Mouse (Mus musculus) CD4-positive, CD25-positive, alpha-beta regulatory T cell, adult 2 months (primary cell): ENCODE results near the gene Crp.

ENCODE experiments used
- DNase-seq: peaks from one replicate; pipeline ENCODE4 v3.0.0-alpha.2; 2012; ENCODE audit warnings: low read depth, low spot score

The Crp gene

GRCm38 (mm10) chr1:172711396-172711795 lies 13.5 kb downstream of the Crp start:
- no peak for DNase-seq

DNA sequence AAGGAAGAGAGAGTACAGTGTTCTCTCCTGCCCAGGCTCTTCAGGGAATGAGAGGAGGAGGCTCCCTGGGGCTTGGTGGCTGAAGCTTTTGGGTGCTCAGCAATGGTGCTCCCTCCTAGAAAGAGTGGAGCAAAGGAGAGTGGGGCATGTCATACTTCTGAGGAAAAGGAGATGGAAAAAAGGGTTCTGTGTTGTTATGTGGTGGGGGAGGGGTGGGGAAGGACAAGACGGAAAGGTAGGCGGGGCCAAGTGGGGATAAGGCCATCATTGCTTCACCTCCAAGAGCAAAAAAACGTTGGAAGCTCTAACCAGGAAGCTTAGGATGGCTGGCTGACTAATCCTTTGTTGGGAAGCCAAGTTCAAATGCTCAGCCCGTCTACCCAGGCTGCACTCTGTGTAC lies 14.1 kb downstream of the Crp start:
- no peak for DNase-seq

DNA sequence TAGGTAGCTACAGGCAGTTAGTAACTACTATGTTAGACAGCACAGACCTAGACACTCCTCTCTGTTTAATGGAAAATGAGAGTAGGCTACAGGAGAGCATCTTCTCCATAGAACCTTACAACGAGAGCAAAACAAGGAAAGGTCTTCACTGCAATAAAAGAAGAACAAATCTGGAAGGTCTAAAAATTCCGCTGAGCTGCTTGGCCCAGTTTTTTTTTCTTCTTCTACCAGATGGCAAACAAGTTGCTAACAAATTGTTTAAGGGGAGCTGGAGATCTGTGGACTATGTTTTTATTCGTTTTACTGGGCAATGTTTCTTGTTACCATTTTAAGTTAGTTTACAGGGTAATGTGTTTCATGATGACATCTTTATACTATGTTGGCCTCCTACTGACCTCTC lies 53.4 kb downstream of the Crp start:
- no peak for DNase-seq

DNA sequence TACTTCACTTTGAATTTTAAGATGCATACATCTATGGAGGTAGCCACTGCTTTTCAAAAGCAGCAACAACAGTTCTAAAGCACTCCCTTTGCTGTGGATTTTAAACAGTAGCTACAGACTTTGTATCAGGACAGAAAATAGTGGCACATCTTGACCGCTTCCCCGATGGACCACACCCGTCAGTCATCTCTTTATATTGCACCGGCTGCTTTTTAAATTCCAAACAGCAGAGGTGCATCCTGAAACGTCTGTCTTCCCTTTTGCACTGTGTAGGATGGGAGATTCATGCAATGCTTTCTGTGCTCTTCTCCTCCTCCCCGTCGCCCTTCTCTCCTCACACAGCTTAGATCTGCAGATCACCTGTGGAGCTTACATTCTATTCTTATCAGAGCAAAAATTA lies 57.3 kb downstream of the Crp start:
- DNase-seq, result no peak

DNA sequence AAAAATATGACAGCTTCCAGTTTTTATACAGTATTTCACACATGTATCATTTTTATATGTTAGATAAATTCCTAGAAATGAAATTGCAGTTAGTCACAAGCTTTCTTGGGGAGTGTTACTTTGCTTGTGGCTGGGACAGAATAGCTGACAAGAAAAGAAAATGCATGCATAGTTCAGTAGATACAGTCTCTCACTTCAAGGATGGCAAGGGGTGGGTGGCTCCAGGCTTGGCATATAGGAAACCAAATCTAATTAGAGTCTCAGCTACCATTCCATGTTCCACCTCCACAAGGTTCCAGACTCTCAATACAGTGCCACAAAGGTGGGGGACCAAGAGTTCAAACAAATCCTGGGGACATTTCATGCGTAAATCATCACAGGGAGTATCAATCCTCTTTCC lies 61.7 kb downstream of the Crp start:
- DNase-seq, result no peak

DNA sequence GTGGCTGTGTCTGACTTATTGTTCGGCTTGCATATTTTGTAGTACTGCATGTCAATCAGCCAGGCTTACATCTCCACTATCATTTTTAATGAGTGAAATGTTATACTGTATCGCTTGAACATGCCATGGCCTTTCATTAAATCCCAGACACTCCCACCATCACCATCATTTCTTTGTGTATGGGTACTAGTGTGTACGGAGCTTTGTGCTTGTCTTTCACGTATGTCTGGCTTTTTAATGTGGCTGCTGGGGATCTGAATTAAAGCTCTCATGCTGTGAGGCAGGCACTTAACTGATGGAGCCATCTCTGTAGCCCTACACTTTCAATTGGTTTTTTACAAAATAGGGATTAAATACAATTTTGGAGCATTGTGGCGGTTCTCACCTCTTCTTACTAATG lies 81.3 kb downstream of the Crp start:
- DNase-seq, result no peak

DNA sequence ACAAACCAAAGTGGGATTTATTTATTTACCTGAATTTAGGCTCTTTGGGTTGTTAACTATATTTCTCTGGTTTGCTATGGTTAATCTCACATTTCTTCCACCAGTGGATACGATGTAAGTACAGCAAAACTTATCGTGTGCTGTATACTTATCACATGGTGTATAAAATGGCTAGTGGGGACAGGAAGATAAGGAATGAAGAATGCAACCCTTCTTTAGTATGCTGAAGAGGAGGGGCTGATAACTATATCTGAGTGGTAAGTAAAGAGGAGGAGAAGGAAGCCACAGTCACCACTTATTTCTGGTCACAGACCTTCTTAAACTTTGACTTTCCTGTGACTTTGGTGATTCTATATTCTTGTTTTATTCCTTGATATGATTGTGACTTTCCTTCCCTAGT lies 87.5 kb downstream of the Crp start:
- no peak for DNase-seq

GRCm38 (mm10) chr1:172785886-172786285 lies 88.0 kb downstream of the Crp start:
- DNase-seq, result no peak

DNA sequence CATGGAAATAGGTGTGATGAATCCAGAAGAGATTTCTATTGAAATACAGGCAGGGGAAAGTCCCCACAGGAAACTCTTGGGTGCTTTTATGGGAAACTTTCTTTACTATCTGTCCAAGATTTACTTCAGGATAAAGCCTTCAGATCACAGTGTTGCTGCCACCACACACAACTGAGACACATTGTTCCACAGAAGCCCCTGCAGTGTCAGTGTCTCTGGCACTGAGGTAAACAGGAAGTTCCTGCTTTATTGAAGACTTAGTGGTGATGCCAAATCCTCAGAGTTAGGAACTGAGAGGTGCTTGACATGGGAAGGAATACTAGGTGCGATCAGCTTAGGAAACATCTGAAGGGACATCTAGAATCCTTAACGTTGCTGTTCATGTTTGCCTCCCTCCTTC lies 131.1 kb downstream of the Crp start:
- no peak for DNase-seq

- no peak for DNase-seq
These were observed 149.3 kb downstream of the Crp start for GRCm38 (mm10) chr1:172847044-172847761.

DNA sequence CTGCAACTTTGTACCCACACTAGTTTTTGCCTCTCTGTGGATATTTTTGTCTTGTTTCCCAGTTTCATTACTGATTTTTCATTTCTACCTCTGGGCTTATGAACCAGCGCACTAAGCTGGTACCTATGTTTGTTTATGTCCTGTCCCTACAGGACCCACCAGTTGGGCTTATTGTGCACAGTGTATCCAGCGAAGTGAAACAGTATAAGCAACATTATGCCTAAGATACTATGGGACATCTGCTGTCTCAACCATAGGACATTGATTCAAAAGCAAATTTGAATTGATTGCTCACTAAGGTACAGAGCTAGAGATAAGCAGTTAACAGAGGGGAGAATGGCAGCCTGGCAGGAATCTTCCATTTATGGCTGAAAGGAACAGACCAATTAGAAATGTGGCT lies 150.3 kb downstream of the Crp start:
- DNase-seq, result no peak

- DNase-seq, result no peak
These were observed 177.4 kb downstream of the Crp start for GRCm38 (mm10) chr1:172875265-172875664.

GRCm38 (mm10) chr1:172876675-172877074 lies 178.8 kb downstream of the Crp start:
- no peak for DNase-seq
